Mouse (Mus musculus): ENCODE results near the gene Coa3. TPM values are rescaled to one million over a fixed set of nuclear protein-coding genes. Genes with fewer than 3 reads are reported as not detected.
A peak's percentile ranks its signal among the peaks of the same experiment; 100 is the strongest.

The Coa3 gene
- polyA plus RNA-seq, 1 experiment from 2014 or later = 184 TPM

DNA sequence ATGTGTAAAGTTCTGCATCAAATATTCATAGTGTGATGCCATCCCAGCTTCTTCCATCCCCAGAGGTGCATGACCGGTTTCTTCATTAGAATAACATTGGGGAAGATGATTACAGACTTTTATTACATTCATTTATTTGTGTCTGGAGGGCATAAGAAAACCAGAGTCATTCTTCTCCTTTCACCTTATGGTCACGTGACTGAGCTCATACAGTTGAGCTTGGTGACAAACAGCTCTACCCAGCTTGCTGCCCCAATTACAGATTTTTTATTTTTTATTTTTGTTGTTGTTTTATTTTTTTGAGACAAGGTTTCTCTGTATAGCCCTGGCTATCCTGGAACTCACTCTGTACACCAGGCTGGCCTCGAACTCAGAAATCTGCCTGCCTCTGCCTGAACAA is 6.5 kb downstream of the Coa3 start:
- peaks cover 18% of the 10 kb centered on the region for H3K4me1 ChIP-seq (replicated peaks; ENCODE audit: control insufficient read depth, insufficient read depth, low read length)
- H3K9me3 ChIP-seq (ENCODE audit: control insufficient read depth, low read length) = no peaks in the 10 kb centered on the region
- ATAC-seq (ENCODE audit: low read depth) = no peak
- no peak overlapping the region for H3K4me2 ChIP-seq (ENCODE audit: low read depth, low read length)
- H3K4me3 ChIP-seq (ENCODE audit: low read length) = no peak overlapping the region
- H3K36me3 ChIP-seq (ENCODE audit: control insufficient read depth, insufficient read depth, low read length) = no peaks in the 10 kb centered on the region
- WGBS = 81% methylated on average over 3 of the region's 3 CpGs
- no peak overlapping the region for H3K27ac ChIP-seq (ENCODE audit: low read length)
- H3K9ac ChIP-seq (ENCODE audit: low read length) = no peak overlapping the region
- no peaks in the 10 kb centered on the region for H3K27me3 ChIP-seq (ENCODE audit: control insufficient read depth, insufficient read depth, low read depth, low read length)

- 8% methylated on average over 10 of the region's 10 CpGs for WGBS
- Histone ChIP-seq H3K4me2 (ENCODE audit: low read depth, low read length) (0 out of 2 replicates have a peak overlapping the region, but pooled peaks have one; percentile 5), H3K27me3 (ENCODE audit: control insufficient read depth, insufficient read depth, low read depth, low read length) (peaks cover 10% of the 10 kb centered on the region), H3K9me3 (ENCODE audit: control insufficient read depth, low read length) (no peaks in the 10 kb centered on the region), H3K4me3 (ENCODE audit: low read length) (no peak overlapping the region), H3K4me1 (replicated peaks; ENCODE audit: control insufficient read depth, insufficient read depth, low read length) (peaks cover 12% of the 10 kb centered on the region), H3K27ac (ENCODE audit: low read length) (no peak overlapping the region), H3K36me3 (ENCODE audit: control insufficient read depth, insufficient read depth, low read length) (no peaks in the 10 kb centered on the region), H3K9ac (ENCODE audit: low read length) (peak overlapping the region; percentile 42)
- ATAC-seq (ENCODE audit: low read depth) = no peak
These were observed 9.3 kb downstream of the Coa3 start for GRCm38 (mm10) chr11:101269577-101270116.

DNA sequence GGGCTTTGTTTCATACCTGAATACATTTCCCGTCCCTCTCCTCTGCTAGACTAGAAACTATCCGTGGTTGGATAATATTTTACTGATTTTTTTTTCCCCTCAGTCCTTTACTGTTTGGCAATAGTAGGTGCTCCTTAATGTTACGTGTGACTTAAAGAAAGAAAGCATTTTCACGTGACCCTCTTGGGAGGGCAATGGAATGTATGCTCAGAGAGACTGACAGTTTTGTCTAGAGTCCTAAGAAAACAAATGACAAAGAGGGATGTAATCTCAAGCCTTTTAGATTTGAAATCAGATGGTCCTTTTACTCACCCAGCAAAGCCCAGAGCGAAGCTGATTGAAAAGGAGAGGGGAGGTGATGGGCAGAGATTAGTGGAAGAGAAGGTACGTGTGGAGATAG is 13.0 kb downstream of the Coa3 start:
- no peak overlapping the region for H3K4me3 ChIP-seq (ENCODE audit: low read length)
- H3K4me1 ChIP-seq (replicated peaks; ENCODE audit: control insufficient read depth, insufficient read depth, low read length) = peaks cover 27% of the 10 kb centered on the region
- WGBS = 34% methylated on average over 6 of the region's 6 CpGs
- H3K27me3 ChIP-seq (ENCODE audit: control insufficient read depth, insufficient read depth, low read depth, low read length) = peaks cover 35% of the 10 kb centered on the region
- H3K4me2 ChIP-seq (ENCODE audit: low read depth, low read length) = no peak overlapping the region
- no peak for ATAC-seq (ENCODE audit: low read depth)
- H3K36me3 ChIP-seq (ENCODE audit: control insufficient read depth, insufficient read depth, low read length) = no peaks in the 10 kb centered on the region
- no peak overlapping the region for H3K9ac ChIP-seq (ENCODE audit: low read length)
- H3K27ac ChIP-seq (ENCODE audit: low read length) = no peak overlapping the region
- H3K9me3 ChIP-seq (ENCODE audit: control insufficient read depth, low read length) = no peaks in the 10 kb centered on the region

- Histone ChIP-seq H3K9ac (ENCODE audit: low read length) (peak overlapping the region; percentile 46; the same call in 1 of the 2 replicates), H3K4me3 (ENCODE audit: low read length) (peak overlapping the region; percentile 33), H3K9me3 (ENCODE audit: control insufficient read depth, low read length) (no peaks in the 10 kb centered on the region), H3K27ac (ENCODE audit: low read length) (no peak overlapping the region), H3K27me3 (ENCODE audit: control insufficient read depth, insufficient read depth, low read depth, low read length) (peaks cover 35% of the 10 kb centered on the region), H3K4me2 (ENCODE audit: low read depth, low read length) (peak overlapping the region; percentile 54), H3K36me3 (ENCODE audit: control insufficient read depth, insufficient read depth, low read length) (no peaks in the 10 kb centered on the region), H3K4me1 (replicated peaks; ENCODE audit: control insufficient read depth, insufficient read depth, low read length) (peaks cover 32% of the 10 kb centered on the region)
- 8% methylated on average over 31 of the region's 31 CpGs for WGBS
- ATAC-seq (ENCODE audit: low read depth) = no peak
These were observed 13.9 kb downstream of the Coa3 start for GRCm38 (mm10) chr11:101264954-101265471.

DNA sequence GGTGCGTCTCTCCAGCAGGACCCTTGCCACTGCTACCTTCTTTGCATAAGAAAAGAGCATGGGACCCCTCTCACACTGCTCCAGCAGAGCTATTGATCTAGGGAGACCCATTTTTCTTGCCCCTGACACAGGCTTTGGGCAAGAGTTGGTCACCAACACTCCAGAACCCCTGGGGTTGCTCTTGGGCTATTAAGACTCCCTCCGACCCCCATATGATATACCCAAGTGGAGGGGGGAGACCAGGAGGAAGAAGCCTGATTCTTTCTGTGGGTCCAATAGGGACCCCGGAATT is 15.0 kb downstream of the Coa3 start:
- H3K4me2 ChIP-seq (ENCODE audit: low read depth, low read length) = no peak overlapping the region
- no peak overlapping the region for H3K4me3 ChIP-seq (ENCODE audit: low read length)

GRCm38 (mm10) chr11:101263138-101263988 is 15.6 kb downstream of the Coa3 start:
- Histone ChIP-seq H3K27me3 (ENCODE audit: control insufficient read depth, insufficient read depth, low read depth, low read length) (peaks cover 35% of the 10 kb centered on the region), H3K4me3 (ENCODE audit: low read length) (no peak overlapping the region), H3K9me3 (ENCODE audit: control insufficient read depth, low read length) (no peaks in the 10 kb centered on the region), H3K27ac (ENCODE audit: low read length) (no peak overlapping the region), H3K9ac (ENCODE audit: low read length) (no peak overlapping the region), H3K4me1 (replicated peaks; ENCODE audit: control insufficient read depth, insufficient read depth, low read length) (peaks cover 35% of the 10 kb centered on the region), H3K4me2 (ENCODE audit: low read depth, low read length) (no peak overlapping the region), H3K36me3 (ENCODE audit: control insufficient read depth, insufficient read depth, low read length) (peaks cover 2% of the 10 kb centered on the region)
- ATAC-seq (ENCODE audit: low read depth) = no peak
- WGBS = 14% methylated on average over 32 of the region's 32 CpGs

More for the DNA sequence above, 15.0 kb downstream of the Coa3 start:
- 38% methylated on average over 3 of the region's 3 CpGs for WGBS
- Histone ChIP-seq H3K9ac (ENCODE audit: low read length) (no peak overlapping the region), H3K9me3 (ENCODE audit: control insufficient read depth, low read length) (no peaks in the 10 kb centered on the region), H3K36me3 (ENCODE audit: control insufficient read depth, insufficient read depth, low read length) (peaks cover under 1% of the 10 kb centered on the region), H3K27me3 (ENCODE audit: control insufficient read depth, insufficient read depth, low read depth, low read length) (peaks cover 35% of the 10 kb centered on the region), H3K4me1 (replicated peaks; ENCODE audit: control insufficient read depth, insufficient read depth, low read length) (peaks cover 35% of the 10 kb centered on the region), H3K27ac (ENCODE audit: low read length) (no peak overlapping the region)
- no peak for ATAC-seq (ENCODE audit: low read depth)

- WGBS = 9% methylated on average over 24 of the region's 24 CpGs
These were observed 16.5 kb downstream of the Coa3 start for GRCm38 (mm10) chr11:101262272-101262967.

DNA sequence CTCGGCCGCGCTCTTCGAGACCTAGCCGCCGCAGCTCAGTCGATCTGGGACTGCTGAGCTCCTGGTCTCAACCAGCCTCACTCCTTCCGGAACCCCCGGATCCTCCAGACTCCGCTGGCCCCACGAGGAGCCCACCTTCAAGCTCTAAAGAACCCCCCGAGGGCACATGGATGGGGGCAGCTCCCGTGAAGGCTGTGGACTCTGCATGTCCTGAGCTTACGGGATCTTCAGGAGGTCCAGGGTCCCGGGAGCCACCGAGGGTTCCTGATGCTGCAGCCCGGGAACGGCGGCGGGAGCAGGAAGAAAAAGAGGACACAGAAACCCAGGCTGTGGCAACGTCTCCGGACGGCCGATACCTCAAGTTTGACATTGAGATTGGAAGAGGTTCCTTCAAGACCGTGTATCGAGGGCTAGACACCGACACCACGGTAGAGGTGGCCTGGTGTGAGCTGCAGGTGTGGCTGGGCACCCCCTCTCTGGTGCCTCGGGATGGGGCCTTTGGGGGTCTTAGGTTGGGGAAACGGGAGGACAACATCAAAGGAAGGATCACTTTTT is 18.0 kb downstream of the Coa3 start:
- peak overlapping the region; percentile 76; the same call in 1 of the 2 replicates for H3K27ac ChIP-seq (ENCODE audit: low read length)

More at GRCm38 (mm10) chr11:101262272-101262967, 16.5 kb downstream of the Coa3 start:
- peaks cover 6% of the 10 kb centered on the region for H3K36me3 ChIP-seq (ENCODE audit: control insufficient read depth, insufficient read depth, low read length)
- H3K9ac ChIP-seq (ENCODE audit: low read length) = peak overlapping the region; percentile 12; the same call in 1 of the 2 replicates
- peaks cover 35% of the 10 kb centered on the region for H3K4me1 ChIP-seq (replicated peaks; ENCODE audit: control insufficient read depth, insufficient read depth, low read length)
- H3K4me3 ChIP-seq (ENCODE audit: low read length) = peak overlapping the region; percentile 17
- peak overlapping the region; percentile 29 for H3K4me2 ChIP-seq (ENCODE audit: low read depth, low read length)
- H3K27ac ChIP-seq (ENCODE audit: low read length) = no peak overlapping the region
- H3K27me3 ChIP-seq (ENCODE audit: control insufficient read depth, insufficient read depth, low read depth, low read length) = peaks cover 35% of the 10 kb centered on the region
- H3K9me3 ChIP-seq (ENCODE audit: control insufficient read depth, low read length) = no peaks in the 10 kb centered on the region
- ATAC-seq (ENCODE audit: low read depth) = no peak

More for the DNA sequence above, 18.0 kb downstream of the Coa3 start:
- WGBS = under 1% methylated on average over 30 of the region's 30 CpGs
- peak overlapping the region; percentile 77 for H3K9ac ChIP-seq (ENCODE audit: low read length)
- peaks cover 33% of the 10 kb centered on the region for H3K27me3 ChIP-seq (ENCODE audit: control insufficient read depth, insufficient read depth, low read depth, low read length)
- H3K4me1 ChIP-seq (replicated peaks; ENCODE audit: control insufficient read depth, insufficient read depth, low read length) = peaks cover 35% of the 10 kb centered on the region
- H3K4me3 ChIP-seq (ENCODE audit: low read length) = peak overlapping the region; percentile 54
- peak overlapping the region; percentile 97 for H3K4me2 ChIP-seq (ENCODE audit: low read depth, low read length)
- peak; percentile 7; the same call in 1 of the 2 replicates for ATAC-seq (ENCODE audit: low read depth)
- H3K9me3 ChIP-seq (ENCODE audit: control insufficient read depth, low read length) = no peaks in the 10 kb centered on the region
- peaks cover 6% of the 10 kb centered on the region for H3K36me3 ChIP-seq (ENCODE audit: control insufficient read depth, insufficient read depth, low read length)

All from lung, embryonic 16.5 days (tissue).